Mouse (Mus musculus): ENCODE measurements around the gene 1520401A03Rik.
A peak's percentile ranks its signal among the peaks of the same experiment; 100 is the strongest.
"Not testable (repeated sequence)": the region's sequence is repeated elsewhere in the genome, so short reads cannot be mapped to it uniquely, and the experiment has no call there.

Gene 1520401A03Rik

DNA sequence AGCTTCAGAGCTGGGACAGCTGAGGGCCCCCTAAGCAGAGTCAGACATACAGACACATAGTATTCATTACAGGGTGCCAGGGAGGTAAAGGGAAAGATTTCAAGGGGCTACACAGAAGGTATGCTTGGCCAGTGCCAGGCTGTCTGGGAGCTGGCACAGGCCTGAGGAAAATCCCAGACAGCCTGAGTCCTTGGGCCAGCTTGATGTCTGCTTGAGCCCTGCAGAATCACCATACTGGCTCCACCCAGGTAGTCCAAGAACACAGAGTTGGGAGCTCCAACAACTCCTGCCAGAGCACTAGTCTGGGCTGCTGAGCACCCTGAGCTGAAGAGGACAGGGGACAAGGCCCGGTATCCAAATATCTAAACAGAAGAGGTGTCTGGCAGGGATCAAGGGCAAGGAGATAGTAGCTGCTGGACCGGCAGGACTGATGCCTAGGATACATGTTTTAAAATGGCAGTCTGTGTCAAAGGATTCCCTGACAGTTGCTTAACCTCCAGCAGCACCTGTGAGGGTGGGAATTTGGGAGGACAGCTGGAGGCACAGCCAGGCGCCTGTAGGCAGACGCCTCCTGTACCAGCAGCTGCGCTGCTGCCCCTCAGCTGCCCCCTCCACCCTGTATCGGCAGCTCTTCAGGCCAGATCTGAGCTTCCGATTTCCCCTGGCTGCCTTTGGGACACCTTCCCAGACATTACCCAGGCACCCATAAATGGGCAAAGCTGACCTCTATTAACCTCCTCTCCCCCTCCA, at the start of gene 1520401A03Rik:
1520401A03Rik (minus strand) TSS at position 408 of the 750 bp plus-strand sequence.
- DNase-seq (ENCODE audit: low spot score in 2 of 2) = no peak

- not testable (repeated sequence) for DNase-seq (ENCODE audit: low spot score in 2 of 2)
Measured at GRCm38 (mm10) chr17:23772219-23772556, 49.6 kb upstream of the 1520401A03Rik start.

- peak; percentile 96 to 98 for DNase-seq (ENCODE audit: low spot score in 2 of 2)
Measured at GRCm38 (mm10) chr17:23771284-23772218, 49.0 kb upstream of the 1520401A03Rik start, which contains the start of gene Flywch1. Flywch1 (minus strand) TSS chr17:23771602.

- DNase-seq (ENCODE audit: low spot score in 2 of 2) = no peak
Measured at GRCm38 (mm10) chr17:23770896-23771283, 48.3 kb upstream of the 1520401A03Rik start.

DNA sequence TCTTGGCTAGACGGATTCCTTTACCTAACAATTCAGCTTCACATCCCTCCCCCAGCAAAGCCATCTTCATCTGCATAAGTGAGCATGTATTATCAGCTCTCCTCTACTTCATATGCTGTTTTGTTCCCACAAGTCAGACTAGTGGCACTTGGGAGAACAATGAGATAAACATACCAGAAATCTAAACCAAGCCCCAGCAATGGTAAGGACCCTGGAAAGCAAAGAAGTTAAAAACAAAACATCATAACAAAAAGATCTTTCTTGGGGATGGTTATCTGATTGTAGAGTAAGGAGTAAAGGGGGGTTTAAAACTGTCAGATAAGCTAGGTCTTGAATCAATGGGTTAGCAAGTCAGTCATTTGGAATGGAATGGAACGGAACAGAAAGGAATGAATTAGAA, 47.9 kb upstream of the 1520401A03Rik start:
- no peak for DNase-seq (ENCODE audit: low spot score in 2 of 2)

DNA sequence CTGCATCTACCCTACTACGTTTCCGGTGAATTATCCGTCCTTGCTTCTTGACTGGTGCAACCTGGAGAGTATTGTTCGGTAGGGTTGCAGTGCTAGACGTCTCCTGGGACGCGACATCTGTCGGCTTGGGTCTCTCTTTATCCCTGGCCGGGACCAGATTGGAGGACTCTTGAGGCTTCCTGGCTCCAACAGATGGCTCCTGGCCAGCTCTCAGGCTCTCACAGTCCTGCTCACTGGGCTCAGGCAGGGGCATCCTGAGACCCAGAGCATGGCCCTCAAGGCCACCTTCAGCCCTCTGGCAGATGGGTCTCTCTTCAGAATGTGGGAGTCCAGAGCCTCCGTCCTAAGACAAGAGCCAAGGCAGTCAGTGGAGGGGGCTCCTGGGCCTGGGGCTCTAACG, 40.4 kb upstream of the 1520401A03Rik start:
- DNase-seq (ENCODE audit: low spot score in 2 of 2) = no peak

DNA sequence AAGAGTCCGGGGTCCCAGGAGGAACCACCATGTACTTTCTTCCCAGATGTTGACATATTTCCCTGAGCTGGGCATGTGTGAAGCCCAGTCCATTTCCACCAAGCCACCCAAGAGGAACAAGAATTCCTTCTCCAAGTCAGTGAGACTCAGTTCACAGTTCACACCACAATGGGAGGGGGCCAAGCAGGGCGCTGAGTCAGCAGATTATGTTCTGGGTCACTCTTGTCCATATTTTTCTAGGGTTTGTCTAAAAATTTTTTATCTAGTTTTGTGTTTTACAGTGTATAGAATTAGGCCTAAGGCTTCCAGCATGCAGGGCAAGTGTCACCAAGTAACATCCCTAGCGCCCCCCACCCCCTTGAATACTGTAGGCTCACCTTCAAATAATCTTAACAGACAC, 38.6 kb upstream of the 1520401A03Rik start:
- DNase-seq (ENCODE audit: low spot score in 2 of 2) = no peak

- no peak for DNase-seq (ENCODE audit: low spot score in 2 of 2)
Measured at GRCm38 (mm10) chr17:23760231-23760630, 37.6 kb upstream of the 1520401A03Rik start.

- no peak for DNase-seq (ENCODE audit: low spot score in 2 of 2)
Measured at GRCm38 (mm10) chr17:23758801-23759200, 36.2 kb upstream of the 1520401A03Rik start.

- DNase-seq (ENCODE audit: low spot score in 2 of 2) = no peak
Measured at GRCm38 (mm10) chr17:23757581-23757980, 35.0 kb upstream of the 1520401A03Rik start.

DNA sequence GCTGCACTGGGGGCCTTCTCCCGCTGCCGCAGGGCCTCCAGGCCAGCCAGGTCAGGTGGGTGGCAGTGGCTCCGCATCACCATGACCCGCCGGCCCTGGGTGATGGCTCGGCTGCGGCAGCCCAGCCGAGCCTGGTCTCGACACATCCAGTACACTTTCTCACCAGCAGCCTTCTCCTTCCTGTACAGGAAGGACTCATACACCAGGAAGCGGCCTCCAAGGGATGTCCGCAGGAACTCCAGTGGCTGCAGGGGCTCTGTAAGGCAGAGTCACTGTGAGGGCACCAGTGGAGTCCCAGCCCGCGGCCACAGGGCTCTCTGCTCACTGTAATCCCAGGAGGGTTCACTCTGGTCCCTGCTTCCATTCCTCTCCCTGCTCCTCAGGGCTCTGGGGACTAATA, 33.1 kb upstream of the 1520401A03Rik start:
- DNase-seq (ENCODE audit: low spot score in 2 of 2) = no peak

DNA sequence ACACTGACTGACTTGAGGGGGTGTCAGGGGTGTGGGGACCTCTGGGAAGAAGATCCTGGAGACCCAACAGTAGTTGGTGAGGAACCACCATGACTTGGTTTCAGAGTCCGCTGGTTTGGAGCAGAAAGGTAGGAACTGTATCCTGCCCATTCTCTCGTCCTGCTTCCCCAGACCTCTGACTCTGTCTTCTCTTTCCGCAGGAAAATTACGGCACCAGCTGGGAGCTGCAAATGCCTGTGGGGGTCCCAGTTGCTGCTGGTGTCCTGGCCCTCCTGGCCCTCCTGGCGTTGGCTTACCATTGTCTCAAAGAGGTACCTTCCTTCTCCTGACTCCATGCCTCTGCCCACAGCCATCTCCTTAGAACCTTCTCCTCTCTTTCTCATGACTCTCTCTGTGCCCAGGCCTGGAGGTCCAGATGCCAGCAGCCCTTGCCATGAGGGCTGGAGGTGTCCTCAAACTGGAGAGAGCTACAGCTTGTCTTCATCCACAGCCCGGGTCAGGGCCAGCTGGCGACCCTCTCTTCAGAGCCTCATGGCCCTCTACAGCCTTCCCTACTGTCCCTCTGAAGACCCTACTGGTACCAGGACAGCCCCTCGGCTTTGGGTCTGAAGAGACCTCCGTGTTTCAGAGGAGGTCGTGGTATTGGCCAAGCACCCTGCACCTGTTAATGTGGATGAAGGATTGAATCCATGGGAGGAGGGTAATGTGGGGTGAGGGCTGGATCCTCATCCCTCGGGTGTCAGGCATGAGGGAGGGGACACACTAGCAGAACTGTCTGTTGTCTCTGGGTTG, 27.0 kb upstream of the 1520401A03Rik start:
- DNase-seq (ENCODE audit: low spot score in 2 of 2) = no peak

GRCm38 (mm10) chr17:23748631-23749391, 26.2 kb upstream of the 1520401A03Rik start:
- DNase-seq (ENCODE audit: low spot score in 2 of 2) = peak in 1 of 2 experiments; percentile 83

- DNase-seq (ENCODE audit: low spot score in 2 of 2) = no peak
Measured at GRCm38 (mm10) chr17:23748026-23748425, 25.4 kb upstream of the 1520401A03Rik start.

DNA sequence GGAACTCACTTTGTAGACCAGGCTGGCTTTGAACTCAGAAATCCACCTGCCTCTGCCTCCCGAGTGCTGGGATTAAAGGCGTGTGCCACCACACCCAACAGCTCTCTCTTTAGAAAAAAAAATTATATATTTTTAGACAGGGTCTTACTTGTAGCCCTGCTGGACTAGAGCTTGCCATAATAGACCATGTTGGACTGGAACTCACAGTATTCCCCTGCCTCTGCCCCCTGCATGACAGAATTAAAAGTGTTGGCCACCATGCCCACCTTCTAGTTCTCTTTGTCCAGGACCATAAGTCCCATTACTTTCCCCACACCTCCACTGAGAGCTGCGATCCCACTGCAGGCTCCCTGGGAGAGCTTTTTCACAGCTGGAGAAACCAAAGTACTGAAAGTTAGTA, 24.9 kb upstream of the 1520401A03Rik start:
- no peak for DNase-seq (ENCODE audit: low spot score in 2 of 2)

- DNase-seq (ENCODE audit: low spot score in 2 of 2) = no peak
Measured at GRCm38 (mm10) chr17:23746767-23747166, 24.2 kb upstream of the 1520401A03Rik start.

GRCm38 (mm10) chr17:23746311-23746710, 23.7 kb upstream of the 1520401A03Rik start:
- no peak for DNase-seq (ENCODE audit: low spot score in 2 of 2)

DNA sequence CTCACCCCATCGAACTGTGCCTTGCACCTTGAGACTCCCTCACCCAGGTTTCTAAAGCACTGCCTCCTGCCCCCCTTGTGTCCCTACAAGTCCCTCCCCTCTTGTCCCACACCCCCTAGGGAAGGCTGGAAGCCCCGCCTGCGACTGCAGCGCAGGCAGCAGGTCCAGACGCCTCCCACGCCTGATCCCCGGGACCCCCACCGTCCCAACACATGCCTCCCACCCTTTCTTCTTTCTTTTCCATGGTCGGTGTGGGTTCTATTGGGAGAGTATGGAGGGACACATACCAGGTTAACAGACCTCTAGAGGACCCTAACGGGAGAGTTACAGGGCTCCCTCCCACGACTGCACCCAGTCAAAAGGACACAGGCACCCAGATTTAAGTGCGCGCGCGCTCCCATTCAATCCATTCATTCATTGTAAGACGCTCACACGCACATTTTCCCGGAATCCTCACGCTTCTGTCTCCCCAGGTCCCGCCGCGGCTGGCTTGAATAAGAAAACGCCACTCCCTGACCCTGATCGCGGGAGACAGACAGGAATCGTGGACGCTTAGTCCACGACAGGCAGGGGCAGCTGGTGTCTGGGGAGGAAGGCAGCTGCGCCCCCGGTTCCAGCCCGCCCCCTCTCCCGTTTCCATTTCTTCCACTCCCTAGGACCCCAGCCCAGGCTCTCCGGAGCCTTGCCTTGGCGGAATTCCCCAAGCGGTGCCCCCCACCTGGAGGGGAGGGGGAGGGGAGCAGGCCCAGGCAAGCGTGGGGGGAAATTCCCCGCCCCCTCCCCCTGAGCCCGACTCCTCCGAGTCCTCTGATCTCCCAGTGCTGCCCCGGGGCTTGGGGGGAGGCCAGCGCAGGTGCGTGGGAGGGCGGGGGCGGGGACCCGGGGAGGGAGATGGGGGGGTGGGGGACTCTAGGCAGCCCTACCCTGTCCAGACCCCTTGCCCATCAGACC, 23.0 kb upstream of the 1520401A03Rik start, which contains the start of gene Kremen2:
Kremen2 (minus strand) TSS at position 533 of the 951 bp plus-strand sequence.
- DNase-seq (ENCODE audit: low spot score in 2 of 2) = peak in 1 of 2 experiments; percentile 34

DNA sequence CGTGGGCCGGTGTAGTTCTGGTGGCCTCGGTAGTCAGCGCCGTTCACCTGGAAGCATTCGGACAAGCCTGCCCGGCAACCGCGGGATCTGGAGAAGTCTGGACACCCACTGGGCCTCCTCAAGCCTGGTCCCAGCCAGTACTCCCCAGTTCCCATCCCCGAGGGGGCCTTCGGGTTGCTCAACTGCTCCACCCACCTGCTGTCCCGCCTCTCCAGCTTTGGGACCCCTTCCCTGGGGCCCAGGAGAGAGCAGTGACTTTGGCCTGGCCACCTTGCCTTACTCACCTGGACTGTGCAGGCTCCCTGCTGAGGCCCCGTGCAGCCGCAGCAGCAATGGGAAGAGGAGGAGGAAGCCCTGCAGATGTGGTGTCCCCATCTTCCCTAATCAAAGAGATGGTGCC, 22.1 kb upstream of the 1520401A03Rik start:
- no peak for DNase-seq (ENCODE audit: low spot score in 2 of 2)

GRCm38 (mm10) chr17:23744076-23744475, 21.5 kb upstream of the 1520401A03Rik start:
- DNase-seq (ENCODE audit: low spot score in 2 of 2) = no peak
